In genomic region chr15:91199256-91199905, GRCm38 (mm10) we compare ENCODE assay signal across 28 mouse cellular contexts. TPM values are rescaled to one million over a fixed set of nuclear protein-coding genes. Genes with fewer than 3 reads are reported as not detected.
"Had no signal": no experiment of that assay in that cellular context is flagged by ENCODE, and none has a peak within 500 bp of the region (broad histone marks: within the 10 kb centered on the region; RNA-seq: fewer than 3 reads in every experiment).

Gene CN725425, plus strand, starts transcription at chr15:91199494.

- H3K4me1 ChIP-seq: limb, embryonic 10.5 days; limb, embryonic 13.5 days; liver, embryonic 15.5 days; lung, embryonic 15.5 days; megakaryocyte, embryonic 14.5 days; midbrain, embryonic 13.5 days; neural tube, embryonic 13.5 days had no signal

- H3K9me3 ChIP-seq: limb, embryonic 10.5 days; limb, embryonic 13.5 days; liver, embryonic 12.5 days; liver, embryonic 15.5 days; lung, embryonic 15.5 days; midbrain, embryonic 10.5 days; midbrain, embryonic 13.5 days; neural tube, embryonic 13.5 days had no signal

- ATAC-seq: liver, embryonic 12.5 days; midbrain, embryonic 13.5 days; midbrain, embryonic 16.5 days had no signal

- H3K27me3 ChIP-seq: limb, embryonic 13.5 days; liver, embryonic 12.5 days; liver, embryonic 15.5 days; lung, embryonic 15.5 days; megakaryocyte, embryonic 14.5 days; midbrain, embryonic 13.5 days; neural tube, embryonic 13.5 days had no signal

- H3K4me3 ChIP-seq: layer of hippocampus, adult 2 months; limb, embryonic 10.5 days; limb, embryonic 13.5 days; liver, embryonic 12.5 days; liver, embryonic 15.5 days; lung, embryonic 15.5 days; megakaryocyte, embryonic 14.5 days; midbrain, embryonic 10.5 days; midbrain, embryonic 13.5 days; neural tube, embryonic 13.5 days had no signal

- H3K36me3 ChIP-seq: limb, embryonic 10.5 days; limb, embryonic 13.5 days; liver, embryonic 12.5 days; liver, embryonic 15.5 days; lung, embryonic 15.5 days; midbrain, embryonic 10.5 days; midbrain, embryonic 13.5 days; neural tube, embryonic 13.5 days had no signal

- H3K27ac ChIP-seq: layer of hippocampus, adult 2 months; limb, embryonic 10.5 days; limb, embryonic 13.5 days; liver, embryonic 12.5 days; liver, embryonic 15.5 days; lung, embryonic 15.5 days; midbrain, embryonic 10.5 days; midbrain, embryonic 13.5 days; neural tube, embryonic 13.5 days had no signal

- H3K9ac ChIP-seq: limb, embryonic 13.5 days; liver, embryonic 12.5 days; liver, embryonic 15.5 days; lung, embryonic 15.5 days; midbrain, embryonic 13.5 days; neural tube, embryonic 13.5 days had no signal

- DNase-seq: kidney, adult 18-20 months; kidney, adult 9 months; kidney, postnatal 14 days; layer of hippocampus, adult 9-11 months; liver; lung, adult 18-20 months; lung, postnatal 10 days; lung, postnatal 36 days; thymus, adult 18-20 months; thymus, postnatal 36 days had no signal

RNA-seq across cellular contexts. Expression of gene CN725425, which starts in this region (rescaled TPM):
- total RNA-seq: left cerebral cortex, postnatal 25 days; neutrophil, adult 5-6 weeks had no signal
- polyA plus RNA-seq: kidney, embryonic 16.5 days; large intestine, adult 2 months; limb, embryonic 10.5 days; limb, embryonic 13.5 days; liver, embryonic 12.5 days; lung, embryonic 15.5 days; midbrain, embryonic 10.5 days; midbrain, embryonic 13.5 days; midbrain, embryonic 16.5 days; neural tube, embryonic 13.5 days; small intestine, adult 2 months; spleen, adult 2 months; stomach, embryonic 16.5 days had no signal
